Mouse (Mus musculus) testis, adult 2 months (tissue): Measurements from ENCODE around the gene Cux1.

Experiments
- CTCF ChIP-seq: fragments of 200-500 bp; IDR thresholded peaks from 2 replicates; pipeline ENCODE4 v1.5.1; 2012; ENCODE audit warnings: low read depth, mild to moderate bottlenecking, inconsistent platforms, low read length, moderate library complexity; ENCODE audit not compliant: control insufficient read depth, insufficient read depth, insufficient replicate concordance
- POLR2A ChIP-seq: fragments of 200-500 bp; IDR thresholded peaks from 2 replicates; pipeline ENCODE4 v1.6.1; 2012; ENCODE audit warnings: low read depth, mild to moderate bottlenecking, inconsistent platforms, low read length, moderate library complexity; ENCODE audit not compliant: control insufficient read depth

DNA sequence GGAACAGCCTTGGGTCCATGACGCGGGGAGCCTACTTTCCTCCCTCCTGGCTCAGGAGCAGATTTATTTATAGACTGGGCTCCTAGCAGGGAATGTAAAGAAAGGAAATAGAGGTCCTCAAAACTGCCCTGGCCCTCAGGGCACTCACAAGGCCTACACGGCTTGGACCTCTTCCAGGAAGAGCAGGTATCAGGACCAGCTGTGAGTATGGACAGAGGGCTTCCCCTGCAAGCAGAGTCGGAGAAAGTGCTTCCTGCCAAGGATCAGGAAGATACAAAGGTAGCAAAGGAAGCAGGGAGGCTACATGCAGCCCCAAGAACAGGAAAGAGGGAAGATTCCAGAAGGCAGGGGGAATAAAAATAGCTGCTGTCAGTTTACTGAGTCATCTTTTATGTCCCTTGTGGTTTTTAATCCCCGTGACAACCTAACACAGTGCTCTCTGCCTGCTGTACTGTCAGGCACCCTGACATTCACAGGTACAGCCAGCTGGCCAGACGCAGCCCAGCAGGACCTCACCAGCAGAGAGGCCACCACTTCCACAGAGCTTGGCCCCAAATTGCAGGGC, 66.9 kb downstream of the Cux1 start:
- TF ChIP-seq CTCF = no peak
- TF ChIP-seq POLR2A = no peak
